Mouse (Mus musculus) brain, embryonic 14.5 days (tissue): ENCODE measurements at regions not wholly inside any gene's neighbourhood (a gene's known extent, or its start where the extent isn't known, plus 50 kb on each side); places are given as distances from the start of the nearest gene placed in this dataset.

Experiments
- DNase-seq: peaks from one replicate; pipeline ENCODE4 v3.0.0-alpha.2; 2011; ENCODE audit warnings: low read depth
- POLR2A ChIP-seq: fragments of 200-500 bp; IDR thresholded peaks from 2 replicates; pipeline ENCODE4 v1.6.1; 2012; ENCODE audit warnings: mild to moderate bottlenecking, inconsistent platforms, borderline replicate concordance; ENCODE audit not compliant: poor library complexity, insufficient read depth, insufficient read length, severe bottlenecking; ENCODE audit errors: extremely low read depth

DNA sequence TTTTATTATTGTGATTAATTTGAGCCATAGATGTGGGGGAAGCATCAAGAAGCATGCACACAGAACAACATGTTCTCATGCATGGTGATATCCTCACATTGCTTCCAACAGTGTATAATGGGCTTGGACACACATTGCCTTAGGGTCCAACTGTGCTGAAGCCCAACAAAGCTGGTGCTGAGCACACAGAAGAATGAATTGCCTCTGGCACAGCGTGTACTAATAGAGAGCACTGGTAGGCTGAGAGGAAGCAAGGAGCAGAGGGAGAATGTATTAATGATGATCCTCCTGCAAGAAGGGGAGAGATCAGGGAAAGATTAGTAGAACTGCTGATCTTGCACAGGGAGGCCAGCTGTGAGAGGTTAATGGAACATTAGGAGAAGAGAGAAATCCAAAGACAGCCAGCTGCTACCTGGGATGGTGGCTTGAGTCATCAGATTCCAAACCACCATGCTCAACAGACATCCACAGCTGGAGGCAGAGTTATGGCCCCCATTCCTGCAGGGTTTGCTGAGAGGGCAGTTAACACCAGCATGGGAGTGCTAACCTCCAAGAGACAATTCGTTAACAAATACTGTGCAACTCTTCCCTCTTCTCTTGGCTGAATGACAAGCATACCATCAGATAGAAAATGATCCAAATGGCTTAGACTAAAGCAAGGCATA, 311.6 kb upstream of the Lrrc4c start:
- DNase-seq, result peak; percentile 52
- no peak for TF ChIP-seq POLR2A
